7 mouse cellular contexts compared by ENCODE assay signal in genomic region chr11:78163681-78164603, GRCm38 (mm10). TPM values are rescaled to one million over a fixed set of nuclear protein-coding genes. Genes with fewer than 3 reads are reported as not detected.
DNase-seq lines count a peak whose midpoint lies in the region; ATAC-seq and TF ChIP-seq lines count a peak whose summit lies in the region.

No protein-coding gene starts in this region.

- peaks cover 29 to 49% of the 10 kb centered on the region in 2 experiments for H3K36me3 ChIP-seq in CH12.LX (replicated peaks in 1 of 2; ENCODE audit: control insufficient read depth in 1 of 2, insufficient read depth in 1 of 2, low read length in 1 of 2)
- H3K36me3 ChIP-seq in forebrain, embryonic 12.5 days (replicated peaks): peaks cover 40% of the 10 kb centered on the region
- peaks cover 15% of the 10 kb centered on the region for H3K36me3 ChIP-seq in hindbrain, embryonic 11.5 days (ENCODE audit: control insufficient read depth, insufficient read depth, low read length)
- peaks cover 31% of the 10 kb centered on the region for H3K36me3 ChIP-seq in limb, embryonic 15.5 days

- H3K4me2 ChIP-seq in CH12.LX (ENCODE audit: insufficient read depth, low read depth, poor library complexity, severe bottlenecking): peak overlapping the region; percentile 79
- H3K4me2 ChIP-seq in forebrain, embryonic 12.5 days: peak overlapping the region; percentile 84
- H3K4me2 ChIP-seq in hindbrain, embryonic 11.5 days (replicated peaks; ENCODE audit: low read depth, low read length): peak overlapping the region; percentile 70
- peak overlapping the region; percentile 90 for H3K4me2 ChIP-seq in limb, embryonic 15.5 days

- 0% methylated on average over 22 of the region's 22 CpGs for WGBS in forebrain, embryonic 12.5 days
- WGBS in hindbrain, embryonic 11.5 days: under 1% methylated on average over 22 of the region's 22 CpGs
- WGBS in limb, embryonic 15.5 days: 0% methylated on average over 22 of the region's 22 CpGs

- TF ChIP-seq CTCF in CH12.LX (conservative IDR thresholded peaks at IDR 0.05 in 1 of 2, IDR thresholded peaks at IDR 0.05 in 1 of 2; ENCODE audit: low read depth in 2 of 2, low read length in 2 of 2): no peak

- H3K27ac ChIP-seq in CH12.LX (ENCODE audit: insufficient read depth, low read depth): peak overlapping the region; percentile 91
- H3K27ac ChIP-seq in forebrain, embryonic 12.5 days: peak overlapping the region; percentile 99
- H3K27ac ChIP-seq in hindbrain, embryonic 11.5 days (ENCODE audit: low read depth, low read length): peak overlapping the region; percentile 97
- peak overlapping the region; percentile 98 for H3K27ac ChIP-seq in limb, embryonic 15.5 days

- peak overlapping the region; percentile 73 to 97 (median 96) for H3K4me3 ChIP-seq in CH12.LX (replicated peaks in 1 of 3; ENCODE audit: low read depth in 2 of 3, low read length in 2 of 3, poor library complexity in 1 of 3)
- H3K4me3 ChIP-seq in forebrain, embryonic 12.5 days (replicated peaks): peak overlapping the region; percentile 99
- peak overlapping the region; percentile 95 for H3K4me3 ChIP-seq in hindbrain, embryonic 11.5 days (ENCODE audit: low read depth, low read length)
- H3K4me3 ChIP-seq in limb, embryonic 15.5 days: peak overlapping the region; percentile 86

- peak; percentile 66 for ATAC-seq in forebrain, embryonic 12.5 days (ENCODE audit: low FRiP score)
- ATAC-seq in hindbrain, embryonic 11.5 days (ENCODE audit: low FRiP score): peak; percentile 85
- peak; percentile 52 for ATAC-seq in limb, embryonic 15.5 days (ENCODE audit: insufficient number of reproducible peaks, low FRiP score, low TSS enrichment, low read depth)

- DNase-seq in CH12.LX (ENCODE audit: extremely low read depth): peak; percentile 92
- peak; percentile 27 for DNase-seq in T-cell, adult 2 months (ENCODE audit: low spot score)
- DNase-seq in hindbrain, embryonic 11.5 days (ENCODE audit: low spot score): peak; percentile 85
- peak; percentile 59 for DNase-seq in naive thymus-derived CD4-positive, alpha-beta T cell, adult 2 months (ENCODE audit: low read depth)
- DNase-seq in thymus, postnatal 10 days (ENCODE audit: low spot score in 2 of 2): peak; percentile 74 to 79

- TF ChIP-seq EP300 in CH12.LX (IDR thresholded peaks at IDR 0.05; ENCODE audit: low read length): peak; percentile 44; the same call in 1 of the 2 replicates

- in situ Hi-C loops in CH12.LX (cut with MboI; ENCODE audit: low pct_ligation_motif_present, low pct_unique_long_range_greater_than_20kb, low sequenced_read_pairs): no loop called here

- TF ChIP-seq POLR2A in CH12.LX (IDR thresholded peaks at IDR 0.05; ENCODE audit: low read depth, low read length): peak; percentile 43; the same call in 1 of the 2 replicates

- peaks cover 33% of the 10 kb centered on the region for H3K79me2 ChIP-seq in CH12.LX (replicated peaks; ENCODE audit: control insufficient read depth, extremely low read depth, insufficient read depth, poor library complexity, severe bottlenecking)

- TF ChIP-seq RAD21 in CH12.LX (IDR thresholded peaks at IDR 0.05; ENCODE audit: low read depth, low read length): no peak

- dilution Hi-C loops in CH12.LX (cut with MboI; ENCODE audit: extremely low pct_ligation_motif_present, extremely low pct_unique_long_range_greater_than_20kb, low sequenced_read_pairs): no loop called here

- no peaks in the 10 kb centered on the region for H3K9me3 ChIP-seq in CH12.LX (replicated peaks; ENCODE audit: low read length)
- H3K9me3 ChIP-seq in forebrain, embryonic 12.5 days: no peaks in the 10 kb centered on the region
- no peaks in the 10 kb centered on the region for H3K9me3 ChIP-seq in hindbrain, embryonic 11.5 days (ENCODE audit: control insufficient read depth, low read length)
- no peaks in the 10 kb centered on the region for H3K9me3 ChIP-seq in limb, embryonic 15.5 days

- H3K27me3 ChIP-seq in CH12.LX (replicated peaks): no peaks in the 10 kb centered on the region
- H3K27me3 ChIP-seq in forebrain, embryonic 12.5 days: peaks cover 5% of the 10 kb centered on the region; the same call in 1 of the 2 replicates
- H3K27me3 ChIP-seq in hindbrain, embryonic 11.5 days (ENCODE audit: control insufficient read depth, insufficient read depth, low read length): no peaks in the 10 kb centered on the region
- no peaks in the 10 kb centered on the region for H3K27me3 ChIP-seq in limb, embryonic 15.5 days

- peak overlapping the region; percentile 96 for H3K9ac ChIP-seq in CH12.LX (ENCODE audit: insufficient read depth, low read depth)
- H3K9ac ChIP-seq in forebrain, embryonic 12.5 days: peak overlapping the region; percentile 99
- H3K9ac ChIP-seq in hindbrain, embryonic 11.5 days (ENCODE audit: low read depth, low read length): peak overlapping the region; percentile 93
- H3K9ac ChIP-seq in limb, embryonic 15.5 days: peak overlapping the region; percentile 93

- H3K4me1 ChIP-seq in CH12.LX (ENCODE audit: control insufficient read depth in 1 of 2, insufficient read depth in 2 of 2): peaks cover 26 to 63% of the 10 kb centered on the region in 2 experiments
- H3K4me1 ChIP-seq in forebrain, embryonic 12.5 days: peaks cover 35% of the 10 kb centered on the region
- H3K4me1 ChIP-seq in hindbrain, embryonic 11.5 days (replicated peaks; ENCODE audit: control insufficient read depth, insufficient read depth, low read length): peaks cover 13% of the 10 kb centered on the region
- peaks cover 65% of the 10 kb centered on the region for H3K4me1 ChIP-seq in limb, embryonic 15.5 days

TF ChIP-seq in CH12.LX, 34 proteins besides CTCF, POLR2A, EP300 and RAD21 (continues in another document):
- TF ChIP-seq POLR2AphosphoS2 (IDR thresholded peaks at IDR 0.05; ENCODE audit: low read depth, low read length) (no peak; the same call in 1 of the 2 replicates), E2F4 (IDR thresholded peaks at IDR 0.05; ENCODE audit: insufficient replicate concordance, low read depth, low read length) (no peak), NELFE (IDR thresholded peaks at IDR 0.05; ENCODE audit: low read depth, low read length) (no peak), ZNF384 (IDR thresholded peaks at IDR 0.05; ENCODE audit: low read depth, low read length) (no peak), USF1 (IDR thresholded peaks at IDR 0.05; ENCODE audit: low read depth, low read length) (no peak), MEF2A (IDR thresholded peaks at IDR 0.05; ENCODE audit: borderline replicate concordance, low read depth, low read length) (peak; percentile 78; the same call in 1 of the 2 replicates), HCFC1 (IDR thresholded peaks at IDR 0.05; ENCODE audit: low read depth, low read length) (peak; percentile 31), USF2 (conservative IDR thresholded peaks at IDR 0.05; ENCODE audit: low read depth, low read length) (no peak), JUND (conservative IDR thresholded peaks at IDR 0.05; ENCODE audit: low read depth, low read length) (no peak), TBP (conservative IDR thresholded peaks at IDR 0.05; ENCODE audit: low read depth, low read length) (peak; percentile 73), MXI1 (IDR thresholded peaks at IDR 0.05; ENCODE audit: low read depth, low read length) (peak; percentile 51; the same call in 1 of the 2 replicates), ZKSCAN1 (IDR thresholded peaks at IDR 0.05; ENCODE audit: borderline replicate concordance, low read depth, low read length) (no peak), SMC3 (IDR thresholded peaks at IDR 0.05; ENCODE audit: low read depth, low read length) (no peak), CHD1 (IDR thresholded peaks at IDR 0.05; ENCODE audit: low read depth, low read length) (peak; percentile 60; the same call in 1 of the 2 replicates)

RNA-seq across cellular contexts. Expression of gene Traf4, which starts 1.4 kb away (rescaled TPM):
- total RNA-seq in CH12.LX (2012; rRNA removed) (47.9 and 55.9 TPM in 2 replicates), CH12.LX (2014; rRNA removed) (17.1 and 20.8 TPM in 2 replicates)
- polyA plus RNA-seq in CH12.LX (2012; ENCODE audit: insufficient read length, low read depth): 52.9 and 68.7 TPM in 2 replicates
- polyA plus RNA-seq in forebrain, embryonic 12.5 days (2016; fragmentation: Nextera tagmentation; extraction: Ambion mirVana): 121 and 127 TPM in 2 replicates
- polyA plus RNA-seq in hindbrain, embryonic 11.5 days (2014; fragmentation: Nextera tagmentation; extraction: Ambion mirVana): 73.6 and 92.0 TPM in 2 replicates
- polyA plus RNA-seq in limb, embryonic 15.5 days (2015; fragmentation: Nextera tagmentation; extraction: Ambion mirVana): 65.6 and 67.0 TPM in 2 replicates

RNA-seq across cellular contexts. Expression of gene Nek8, which starts 12.5 kb away (rescaled TPM):
- total RNA-seq in CH12.LX (2012; rRNA removed) (6.7 and 7.4 TPM in 2 replicates), CH12.LX (2014; rRNA removed) (6.1 and 7.1 TPM in 2 replicates)
- 8.3 and 9.9 TPM in 2 replicates for polyA plus RNA-seq in CH12.LX (2012; ENCODE audit: insufficient read length, low read depth)
- polyA plus RNA-seq in forebrain, embryonic 12.5 days (2016; fragmentation: Nextera tagmentation; extraction: Ambion mirVana): 8.8 and 9.4 TPM in 2 replicates
- 5.2 and 7.0 TPM in 2 replicates for polyA plus RNA-seq in hindbrain, embryonic 11.5 days (2014; fragmentation: Nextera tagmentation; extraction: Ambion mirVana)
- polyA plus RNA-seq in limb, embryonic 15.5 days (2015; fragmentation: Nextera tagmentation; extraction: Ambion mirVana): 15.4 and 16.2 TPM in 2 replicates

RNA-seq across cellular contexts. Expression of gene Tlcd1, which starts 12.6 kb away (rescaled TPM):
- total RNA-seq in CH12.LX (2012; rRNA removed): 16.4 and 20.3 TPM in 2 replicates
- 18.2 and 20.3 TPM in 2 replicates for total RNA-seq in CH12.LX (2014; rRNA removed)
- 15.6 and 19.1 TPM in 2 replicates for polyA plus RNA-seq in CH12.LX (2012; ENCODE audit: insufficient read length, low read depth)
- 5.5 and 6.9 TPM in 2 replicates for polyA plus RNA-seq in forebrain, embryonic 12.5 days (2016; fragmentation: Nextera tagmentation; extraction: Ambion mirVana)
- polyA plus RNA-seq in hindbrain, embryonic 11.5 days (2014; fragmentation: Nextera tagmentation; extraction: Ambion mirVana): 6.8 and 9.5 TPM in 2 replicates
- 31.3 and 32.0 TPM in 2 replicates for polyA plus RNA-seq in limb, embryonic 15.5 days (2015; fragmentation: Nextera tagmentation; extraction: Ambion mirVana)

RNA-seq across cellular contexts. Expression of gene Rpl23a, which starts 19.4 kb away (rescaled TPM):
- total RNA-seq in CH12.LX (2012; rRNA removed): 3,714 and 3,939 TPM in 2 replicates
- 3,235 and 3,361 TPM in 2 replicates for total RNA-seq in CH12.LX (2014; rRNA removed)
- polyA plus RNA-seq in CH12.LX (2012; ENCODE audit: insufficient read length, low read depth): 2,992 and 3,119 TPM in 2 replicates
- polyA plus RNA-seq in forebrain, embryonic 12.5 days (2016; fragmentation: Nextera tagmentation; extraction: Ambion mirVana): 931 and 997 TPM in 2 replicates
- 1,168 and 1,191 TPM in 2 replicates for polyA plus RNA-seq in hindbrain, embryonic 11.5 days (2014; fragmentation: Nextera tagmentation; extraction: Ambion mirVana)
- polyA plus RNA-seq in limb, embryonic 15.5 days (2015; fragmentation: Nextera tagmentation; extraction: Ambion mirVana): 1,208 and 1,454 TPM in 2 replicates

RNA-seq across cellular contexts. Expression of gene Rab34, which starts 24.3 kb away (rescaled TPM):
- 0.17 and 0.25 TPM in 2 replicates for total RNA-seq in CH12.LX (2012; rRNA removed)
- total RNA-seq in CH12.LX (2014; rRNA removed): 0.50 TPM in 1 of 2 replicates, not detected in the other
- 0.49 and 1.4 TPM in 2 replicates for polyA plus RNA-seq in CH12.LX (2012; ENCODE audit: insufficient read length, low read depth)
- 44.5 and 49.8 TPM in 2 replicates for polyA plus RNA-seq in forebrain, embryonic 12.5 days (2016; fragmentation: Nextera tagmentation; extraction: Ambion mirVana)
- polyA plus RNA-seq in hindbrain, embryonic 11.5 days (2014; fragmentation: Nextera tagmentation; extraction: Ambion mirVana): 57.7 and 69.3 TPM in 2 replicates
- 153 and 164 TPM in 2 replicates for polyA plus RNA-seq in limb, embryonic 15.5 days (2015; fragmentation: Nextera tagmentation; extraction: Ambion mirVana)

Comparison
In these comparisons a context has a peak if more than half of its experiments do, and no peak if none do; other contexts are left out.
1. Peak in every context shown above with its lines: DNase-seq, ATAC-seq, H3K4me3 ChIP-seq and H3K27ac ChIP-seq.
2. DNase-seq: peak in every context shown above with its lines; median percentile 92 in CH12.LX; 85 in hindbrain, embryonic 11.5 days; 76 in thymus, postnatal 10 days; 59 in naive thymus-derived CD4-positive, alpha-beta T cell, adult 2 months; 27 in T-cell, adult 2 months.